Mouse (Mus musculus): Measurements from ENCODE around the gene Dhcr7. TPM values are rescaled to one million over a fixed set of nuclear protein-coding genes. Genes with fewer than 3 reads are reported as not detected.

Dhcr7 gene
- polyA plus RNA-seq, 1 experiment from 2014 or later, result 54.5 TPM

DNA sequence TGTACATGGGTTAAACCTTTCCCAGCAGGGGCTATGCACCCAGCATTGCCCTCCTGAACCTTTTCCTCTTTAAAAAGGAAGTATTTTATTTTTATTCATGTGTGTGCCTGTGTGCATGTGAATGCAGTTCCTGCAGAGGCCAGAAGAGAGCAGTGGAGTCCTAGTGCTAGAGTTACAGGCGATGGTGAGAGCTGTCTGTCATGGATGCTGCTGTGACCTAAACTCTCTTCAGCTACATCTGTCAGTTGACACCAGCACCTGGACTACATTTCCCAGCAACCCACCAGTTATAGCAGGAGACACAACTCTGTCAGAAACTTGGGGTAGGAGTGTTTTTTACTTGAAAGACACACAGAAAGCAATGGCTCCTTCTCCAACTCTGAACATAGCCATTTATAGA lies 14.0 kb upstream of the Dhcr7 start:
- H3K9me3 ChIP-seq, result no peaks in the 10 kb centered on the region
- no peak overlapping the region for H3K4me2 ChIP-seq
- H3K27me3 ChIP-seq, result no peaks in the 10 kb centered on the region
- H3K9ac ChIP-seq, result no peak overlapping the region
- 51% methylated on average over 1 of the region's 1 CpGs for WGBS
- H3K4me3 ChIP-seq, result no peak overlapping the region
- no peak for ATAC-seq (ENCODE audit: low FRiP score)
- peaks cover 90% of the 10 kb centered on the region for H3K36me3 ChIP-seq
- no peak overlapping the region for H3K27ac ChIP-seq
- H3K4me1 ChIP-seq (replicated peaks), result no peaks in the 10 kb centered on the region

DNA sequence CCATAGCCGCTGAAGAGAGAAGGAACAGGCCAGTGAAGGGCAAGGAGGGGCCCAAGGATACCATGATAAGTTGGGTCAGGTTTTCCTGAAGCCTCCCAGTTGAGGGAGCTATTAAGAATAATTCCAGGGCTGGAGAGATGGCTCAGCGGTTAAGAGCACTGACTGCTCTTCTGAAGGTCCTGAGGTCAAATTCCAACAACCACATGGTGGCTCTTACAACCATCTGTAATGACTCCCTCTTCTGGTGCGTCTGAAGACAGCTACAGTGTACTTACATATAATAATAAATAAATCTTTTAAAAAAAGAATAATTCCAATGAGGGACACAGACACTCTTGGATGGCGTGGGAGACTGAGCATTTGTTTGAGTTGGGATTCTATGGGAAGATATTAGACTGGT lies 3.7 kb upstream of the Dhcr7 start:
- Histone ChIP-seq H3K36me3 (peaks cover 42% of the 10 kb centered on the region), H3K27ac (no peak overlapping the region), H3K27me3 (no peaks in the 10 kb centered on the region), H3K4me2 (no peak overlapping the region), H3K4me1 (replicated peaks) (peaks cover 20% of the 10 kb centered on the region), H3K9ac (no peak overlapping the region), H3K9me3 (no peaks in the 10 kb centered on the region), H3K4me3 (no peak overlapping the region)
- 85% methylated on average over 4 of the region's 4 CpGs for WGBS
- no peak for ATAC-seq (ENCODE audit: low FRiP score)

- Histone ChIP-seq H3K4me3 (peak overlapping the region; percentile 64; the same call in 1 of the 2 replicates), H3K27ac (no peak overlapping the region), H3K9me3 (no peaks in the 10 kb centered on the region), H3K36me3 (peaks cover 23% of the 10 kb centered on the region), H3K4me1 (replicated peaks) (peaks cover 20% of the 10 kb centered on the region), H3K9ac (peak overlapping the region; percentile 19; the same call in 1 of the 2 replicates), H3K27me3 (no peaks in the 10 kb centered on the region), H3K4me2 (no peak overlapping the region)
- ATAC-seq (ENCODE audit: low FRiP score), result no peak
- 94% methylated on average over 2 of the region's 2 CpGs for WGBS
These were observed 1.7 kb upstream of the Dhcr7 start for GRCm38 (mm10) chr7:143821241-143821640.

- Histone ChIP-seq H3K27me3 (no peaks in the 10 kb centered on the region), H3K4me3 (peak overlapping the region; percentile 64), H3K36me3 (peaks cover 10% of the 10 kb centered on the region), H3K9me3 (no peaks in the 10 kb centered on the region), H3K27ac (peak overlapping the region; percentile 87), H3K9ac (peak overlapping the region; percentile 60; the same call in 1 of the 2 replicates), H3K4me2 (peak overlapping the region; percentile 79), H3K4me1 (replicated peaks) (peaks cover 20% of the 10 kb centered on the region)
- ATAC-seq (ENCODE audit: low FRiP score), result peak; percentile 19
- 72% methylated on average over 4 of the region's 4 CpGs for WGBS
These were observed 291 bp downstream of the Dhcr7 start for GRCm38 (mm10) chr7:143823266-143823605.

DNA sequence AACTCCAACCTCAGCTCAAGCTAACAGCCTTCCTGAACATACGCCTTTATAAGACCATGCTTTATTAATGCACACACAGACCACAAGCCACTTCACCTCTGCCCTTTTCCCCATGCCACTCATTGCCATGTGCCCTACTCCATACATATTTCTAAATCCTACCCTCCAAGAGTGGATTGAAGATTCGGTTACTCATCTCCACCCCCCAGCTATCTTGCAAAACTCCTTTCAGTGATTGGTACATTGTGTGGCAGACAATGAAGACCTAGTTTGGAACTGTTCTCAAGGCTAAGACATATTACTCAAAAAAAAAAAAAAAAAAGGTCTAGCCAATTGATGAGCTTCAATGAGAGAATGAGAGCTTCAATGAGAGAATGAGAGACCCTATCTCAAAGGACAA lies 4.0 kb downstream of the Dhcr7 start:
- 91% methylated on average over 2 of the region's 2 CpGs for WGBS
- no peaks in the 10 kb centered on the region for H3K36me3 ChIP-seq
- ATAC-seq (ENCODE audit: low FRiP score), result no peak

DNA sequence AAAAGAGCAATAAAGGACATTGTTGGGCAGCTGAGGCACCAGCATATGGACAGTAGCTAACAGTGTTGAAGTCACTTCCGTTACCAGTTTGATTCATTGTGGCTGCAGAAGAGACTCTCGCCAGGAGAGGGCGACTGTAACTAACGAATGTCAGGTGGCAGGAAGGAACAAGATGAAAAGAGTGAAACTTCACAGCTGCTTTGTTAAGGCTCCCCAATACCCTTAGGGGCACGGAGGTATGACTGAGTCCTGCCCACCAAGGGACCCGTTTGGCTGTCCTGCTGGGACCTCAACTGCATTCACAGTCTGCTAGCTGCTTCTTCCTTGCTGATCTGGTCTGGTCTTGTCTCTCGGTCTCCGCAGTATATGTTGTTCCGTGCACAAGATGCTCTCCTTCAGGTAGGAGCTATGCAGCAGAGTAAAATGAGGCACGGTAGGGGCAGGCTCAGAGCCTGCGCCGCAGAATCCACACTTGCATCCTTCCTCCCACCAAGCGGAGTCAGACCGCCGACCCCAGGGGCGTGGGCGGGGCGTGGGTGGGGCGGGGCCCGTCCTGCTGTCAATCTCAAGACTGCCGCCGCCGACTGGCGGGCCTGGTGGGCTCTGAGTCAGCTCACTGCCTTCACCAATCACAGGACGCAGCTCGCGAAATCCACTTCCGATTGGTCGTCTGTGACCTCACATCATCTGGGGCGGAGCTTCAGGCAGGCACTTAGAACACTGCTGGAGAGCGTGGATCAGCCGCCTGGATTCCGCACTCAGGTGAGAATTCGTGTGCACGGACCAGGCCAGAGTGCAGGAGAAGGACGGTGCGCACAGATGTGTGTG lies 6.8 kb downstream of the Dhcr7 start:
- under 1% methylated on average over 37 of the region's 37 CpGs for WGBS
- H3K4me1 ChIP-seq (replicated peaks), result peaks cover 49% of the 10 kb centered on the region
- peak overlapping the region; percentile 90 for H3K4me2 ChIP-seq
- peak overlapping the region; percentile 96 for H3K27ac ChIP-seq
- H3K4me3 ChIP-seq, result peak overlapping the region; percentile 63
- no peaks in the 10 kb centered on the region for H3K9me3 ChIP-seq
- peaks cover 3% of the 10 kb centered on the region; the same call in 1 of the 2 replicates for H3K36me3 ChIP-seq
- H3K9ac ChIP-seq, result peak overlapping the region; percentile 85
- ATAC-seq (ENCODE audit: low FRiP score), result peak; percentile 98
- no peaks in the 10 kb centered on the region for H3K27me3 ChIP-seq

More for the DNA sequence above, 4.0 kb downstream of the Dhcr7 start:
- H3K4me2 ChIP-seq, result no peak overlapping the region
- peaks cover 30% of the 10 kb centered on the region for H3K4me1 ChIP-seq (replicated peaks)
- H3K27me3 ChIP-seq, result no peaks in the 10 kb centered on the region
- H3K9me3 ChIP-seq, result no peaks in the 10 kb centered on the region
- H3K9ac ChIP-seq, result no peak overlapping the region
- no peak overlapping the region for H3K4me3 ChIP-seq
- H3K27ac ChIP-seq, result no peak overlapping the region

GRCm38 (mm10) chr7:143830399-143830798 lies 7.5 kb downstream of the Dhcr7 start:
- WGBS, result 15% methylated on average over 6 of the region's 6 CpGs
- H3K9ac ChIP-seq, result peak overlapping the region; percentile 85
- H3K9me3 ChIP-seq, result no peaks in the 10 kb centered on the region
- H3K27me3 ChIP-seq, result no peaks in the 10 kb centered on the region
- peaks cover 3% of the 10 kb centered on the region; the same call in 1 of the 2 replicates for H3K36me3 ChIP-seq
- peak overlapping the region; percentile 96 for H3K27ac ChIP-seq
- ATAC-seq (ENCODE audit: low FRiP score), result no peak; the same call in 1 of the 2 replicates
- H3K4me3 ChIP-seq, result peak overlapping the region; percentile 63
- peak overlapping the region; percentile 90 for H3K4me2 ChIP-seq
- H3K4me1 ChIP-seq (replicated peaks), result peaks cover 56% of the 10 kb centered on the region

DNA sequence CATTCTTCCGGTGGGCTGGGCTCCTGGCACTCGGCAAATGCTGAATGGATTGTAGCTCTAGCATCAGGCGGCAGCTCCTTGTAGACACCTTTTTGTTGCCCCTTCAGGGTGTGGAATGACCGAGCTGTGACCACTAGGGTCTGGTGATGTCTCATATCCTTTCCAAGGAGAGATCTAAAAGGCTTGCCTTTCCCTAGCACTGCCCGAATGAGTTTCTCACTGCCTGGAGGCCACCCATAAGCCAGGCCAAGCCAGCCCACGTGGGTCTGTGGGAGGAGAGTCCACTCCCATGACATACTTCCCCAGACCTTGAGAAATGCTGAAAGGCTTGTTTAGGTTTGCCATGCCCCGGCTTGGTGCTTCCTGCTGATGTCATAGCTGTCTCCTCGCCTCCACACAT lies 9.3 kb downstream of the Dhcr7 start:
- Histone ChIP-seq H3K27me3 (no peaks in the 10 kb centered on the region), H3K27ac (no peak overlapping the region), H3K36me3 (peaks cover 7% of the 10 kb centered on the region), H3K9me3 (no peaks in the 10 kb centered on the region), H3K4me3 (peak overlapping the region; percentile 3; the same call in 1 of the 2 replicates), H3K4me1 (replicated peaks) (peaks cover 67% of the 10 kb centered on the region), H3K9ac (peak overlapping the region; percentile 85; the same call in 1 of the 2 replicates), H3K4me2 (peak overlapping the region; percentile 90)
- ATAC-seq (ENCODE audit: low FRiP score), result no peak
- 80% methylated on average over 8 of the region's 8 CpGs for WGBS

GRCm38 (mm10) chr7:143832611-143833010 lies 9.7 kb downstream of the Dhcr7 start:
- H3K4me1 ChIP-seq (replicated peaks), result peaks cover 67% of the 10 kb centered on the region
- H3K9ac ChIP-seq, result no peak overlapping the region
- no peaks in the 10 kb centered on the region for H3K9me3 ChIP-seq
- H3K27ac ChIP-seq, result no peak overlapping the region
- no peak overlapping the region for H3K4me3 ChIP-seq
- 96% methylated on average over 2 of the region's 2 CpGs for WGBS
- H3K36me3 ChIP-seq, result peaks cover 11% of the 10 kb centered on the region
- peak overlapping the region; percentile 90 for H3K4me2 ChIP-seq
- no peaks in the 10 kb centered on the region for H3K27me3 ChIP-seq
- ATAC-seq (ENCODE audit: low FRiP score), result no peak

- Histone ChIP-seq H3K27me3 (no peaks in the 10 kb centered on the region), H3K4me1 (replicated peaks) (peaks cover 67% of the 10 kb centered on the region), H3K36me3 (peaks cover 22% of the 10 kb centered on the region), H3K9ac (peak overlapping the region; percentile 43; the same call in 1 of the 2 replicates), H3K27ac (no peak overlapping the region), H3K4me3 (no peak overlapping the region), H3K9me3 (no peaks in the 10 kb centered on the region), H3K4me2 (no peak overlapping the region)
- 81% methylated on average over 6 of the region's 6 CpGs for WGBS
- no peak for ATAC-seq (ENCODE audit: low FRiP score)
These were observed 10.7 kb downstream of the Dhcr7 start for GRCm38 (mm10) chr7:143833581-143834190.

DNA sequence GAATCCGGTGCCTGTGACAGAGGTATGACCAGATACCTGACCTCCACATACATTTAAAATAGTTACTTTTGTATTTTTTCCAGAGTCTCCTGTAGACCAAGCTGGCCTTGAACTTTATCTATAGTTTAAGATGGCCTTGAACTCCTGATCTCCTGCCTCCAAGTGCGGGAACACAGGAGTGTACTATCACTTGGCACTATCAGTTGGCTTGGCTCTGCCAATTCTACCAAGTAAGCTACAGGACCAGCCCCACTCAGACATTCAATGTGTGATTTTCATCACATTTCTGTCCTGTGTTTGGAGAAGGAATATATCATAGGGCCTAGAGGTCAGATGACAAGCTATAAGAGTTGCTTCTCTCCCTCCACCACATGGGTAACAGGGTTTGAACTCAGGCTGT lies 11.4 kb downstream of the Dhcr7 start:
- Histone ChIP-seq H3K9me3 (no peaks in the 10 kb centered on the region), H3K4me3 (no peak overlapping the region), H3K9ac (0 out of 2 replicates have a peak overlapping the region, but pooled peaks have one; percentile 29), H3K27me3 (no peaks in the 10 kb centered on the region), H3K36me3 (peaks cover 27% of the 10 kb centered on the region), H3K27ac (no peak overlapping the region), H3K4me1 (replicated peaks) (peaks cover 64% of the 10 kb centered on the region), H3K4me2 (peak overlapping the region; percentile 1; the same call in 1 of the 2 replicates)
- WGBS, result 90% methylated on average over 2 of the region's 2 CpGs
- no peak for ATAC-seq (ENCODE audit: low FRiP score)

DNA sequence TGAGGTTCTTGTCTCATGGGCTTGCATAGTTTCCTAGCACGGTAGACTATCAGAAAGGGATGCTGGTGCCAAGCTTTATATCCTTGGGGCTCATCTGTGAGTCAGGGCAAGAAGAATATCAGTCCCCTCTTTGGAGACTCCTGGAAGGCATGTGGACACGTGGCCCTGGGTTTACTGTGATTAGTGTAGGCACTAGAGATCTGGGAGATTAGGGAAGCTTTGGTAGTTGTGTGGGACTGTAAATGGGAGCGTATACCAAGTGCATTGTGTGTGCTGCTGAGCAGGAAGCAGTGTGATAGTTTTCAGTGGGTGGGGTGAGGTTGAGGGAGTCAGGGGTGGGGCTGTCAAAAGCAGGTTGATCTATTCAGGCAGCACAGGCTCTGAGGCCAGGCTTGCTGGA lies 12.0 kb downstream of the Dhcr7 start:
- Histone ChIP-seq H3K9me3 (no peaks in the 10 kb centered on the region), H3K4me3 (no peak overlapping the region), H3K4me2 (0 out of 2 replicates have a peak overlapping the region, but pooled peaks have one; percentile 1), H3K27ac (no peak overlapping the region), H3K4me1 (replicated peaks) (peaks cover 63% of the 10 kb centered on the region), H3K36me3 (peaks cover 33% of the 10 kb centered on the region), H3K27me3 (no peaks in the 10 kb centered on the region), H3K9ac (0 out of 2 replicates have a peak overlapping the region, but pooled peaks have one; percentile 29)
- WGBS, result 76% methylated on average over 3 of the region's 3 CpGs
- no peak for ATAC-seq (ENCODE audit: low FRiP score)
